Mouse (Mus musculus): ENCODE data around the gene Gm10273. TPM values are rescaled to one million over a fixed set of nuclear protein-coding genes. Genes with fewer than 3 reads are reported as not detected.
"Not testable (repeated sequence)": the region's sequence is repeated elsewhere in the genome, so short reads cannot be mapped to it uniquely, and the experiment has no call there.

Gene Gm10273
- polyA plus RNA-seq, 1 experiment from 2014 or later = 3.5 TPM

- Histone ChIP-seq H3K4me1 (ENCODE audit: control insufficient read depth, insufficient read depth, low read length) (no peaks in the 10 kb centered on the region), H3K36me3 (ENCODE audit: control insufficient read depth, insufficient read depth, low read length) (no peaks in the 10 kb centered on the region), H3K4me2 (replicated peaks; ENCODE audit: low read depth, low read length) (no peak overlapping the region), H3K9ac (replicated peaks; ENCODE audit: low read depth, low read length) (no peak overlapping the region), H3K27ac (ENCODE audit: low read length) (no peak overlapping the region), H3K9me3 (ENCODE audit: control insufficient read depth, low read depth, low read length) (no peaks in the 10 kb centered on the region), H3K4me3 (ENCODE audit: low read depth, low read length) (no peak overlapping the region), H3K27me3 (ENCODE audit: control insufficient read depth, insufficient read depth, low read length) (no peaks in the 10 kb centered on the region)
- ATAC-seq (ENCODE audit: insufficient number of reproducible peaks, insufficient read depth, low FRiP score, low read depth) = no peak
- 49% methylated on average over 2 of the region's 2 CpGs for WGBS
Measured at GRCm38 (mm10) chr10:59380411-59380821, 15.0 kb upstream of the Gm10273 start.

- H3K4me2 ChIP-seq (replicated peaks; ENCODE audit: low read depth, low read length); H3K4me3 ChIP-seq (ENCODE audit: low read depth, low read length); H3K9me3 ChIP-seq (ENCODE audit: control insufficient read depth, low read depth, low read length); H3K4me1 ChIP-seq (ENCODE audit: control insufficient read depth, insufficient read depth, low read length); H3K9ac ChIP-seq (replicated peaks; ENCODE audit: low read depth, low read length); H3K36me3 ChIP-seq (ENCODE audit: control insufficient read depth, insufficient read depth, low read length); ATAC-seq (ENCODE audit: insufficient number of reproducible peaks, insufficient read depth, low FRiP score, low read depth); H3K27ac ChIP-seq (ENCODE audit: low read length); H3K27me3 ChIP-seq (ENCODE audit: control insufficient read depth, insufficient read depth, low read length): not testable (repeated sequence)
- WGBS = 90% methylated on average over 5 of the region's 10 CpGs
Measured at GRCm38 (mm10) chr10:59381563-59381962, 13.9 kb upstream of the Gm10273 start.

GRCm38 (mm10) chr10:59386951-59387350 is 8.5 kb upstream of the Gm10273 start:
- H3K9ac ChIP-seq (replicated peaks; ENCODE audit: low read depth, low read length) = no peak overlapping the region
- no peak for ATAC-seq (ENCODE audit: insufficient number of reproducible peaks, insufficient read depth, low FRiP score, low read depth)
- no peaks in the 10 kb centered on the region for H3K36me3 ChIP-seq (ENCODE audit: control insufficient read depth, insufficient read depth, low read length)
- no peak overlapping the region for H3K4me2 ChIP-seq (replicated peaks; ENCODE audit: low read depth, low read length)
- no peaks in the 10 kb centered on the region for H3K27me3 ChIP-seq (ENCODE audit: control insufficient read depth, insufficient read depth, low read length)
- peaks cover 11% of the 10 kb centered on the region; the same call in 1 of the 2 replicates for H3K9me3 ChIP-seq (ENCODE audit: control insufficient read depth, low read depth, low read length)
- 92% methylated on average over 7 of the region's 8 CpGs for WGBS
- H3K4me3 ChIP-seq (ENCODE audit: low read depth, low read length) = no peak overlapping the region
- H3K4me1 ChIP-seq (ENCODE audit: control insufficient read depth, insufficient read depth, low read length) = no peaks in the 10 kb centered on the region
- no peak overlapping the region for H3K27ac ChIP-seq (ENCODE audit: low read length)

DNA sequence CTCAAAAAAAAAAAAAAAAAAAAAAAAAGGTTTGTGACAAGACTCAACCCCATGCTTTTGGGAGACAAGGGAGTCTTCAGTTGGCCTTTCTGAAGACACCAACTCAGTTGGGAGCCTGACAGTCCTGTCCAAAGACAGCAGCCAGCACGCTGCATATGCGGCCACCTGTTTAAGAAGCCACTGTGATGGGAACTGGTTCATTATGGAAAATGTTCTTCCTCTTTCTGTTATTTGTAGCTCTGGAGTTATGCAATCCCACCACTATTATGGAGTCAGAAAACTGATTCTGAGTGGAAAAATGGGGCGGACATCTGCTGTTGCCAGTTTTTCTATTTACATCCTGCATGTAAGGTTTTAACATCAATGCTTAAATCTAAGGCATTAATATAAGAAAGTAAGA is 5.8 kb upstream of the Gm10273 start:
- Histone ChIP-seq H3K4me3 (ENCODE audit: low read depth, low read length) (no peak overlapping the region), H3K27ac (ENCODE audit: low read length) (no peak overlapping the region), H3K9ac (replicated peaks; ENCODE audit: low read depth, low read length) (no peak overlapping the region), H3K9me3 (ENCODE audit: control insufficient read depth, low read depth, low read length) (peaks cover 11% of the 10 kb centered on the region; the same call in 1 of the 2 replicates), H3K4me2 (replicated peaks; ENCODE audit: low read depth, low read length) (no peak overlapping the region), H3K27me3 (ENCODE audit: control insufficient read depth, insufficient read depth, low read length) (no peaks in the 10 kb centered on the region), H3K36me3 (ENCODE audit: control insufficient read depth, insufficient read depth, low read length) (no peaks in the 10 kb centered on the region), H3K4me1 (ENCODE audit: control insufficient read depth, insufficient read depth, low read length) (no peaks in the 10 kb centered on the region)
- ATAC-seq (ENCODE audit: insufficient number of reproducible peaks, insufficient read depth, low FRiP score, low read depth) = no peak
- WGBS = 96% methylated on average over 3 of the region's 3 CpGs

DNA sequence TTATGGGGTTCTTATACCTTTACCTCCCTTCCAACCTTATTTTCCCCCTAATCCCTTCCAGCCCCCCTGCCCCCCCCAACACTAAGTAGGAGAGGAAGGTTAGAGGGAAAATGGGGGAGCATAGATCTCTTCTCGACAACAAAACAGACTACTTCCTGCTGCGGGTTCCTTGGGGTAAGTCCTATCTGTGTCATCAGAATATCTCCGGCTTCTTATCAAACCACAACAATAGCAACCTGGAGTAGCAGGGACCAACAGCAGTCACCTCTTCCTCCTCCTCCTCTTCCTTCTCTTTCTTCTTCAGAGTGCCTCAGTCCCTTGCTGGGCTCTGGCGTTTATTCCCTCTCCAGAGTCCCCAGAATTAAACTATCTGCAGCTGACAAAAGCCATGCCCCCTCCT is 3.5 kb upstream of the Gm10273 start:
- Histone ChIP-seq H3K27ac (ENCODE audit: low read length) (no peak overlapping the region), H3K4me3 (ENCODE audit: low read depth, low read length) (no peak overlapping the region), H3K36me3 (ENCODE audit: control insufficient read depth, insufficient read depth, low read length) (no peaks in the 10 kb centered on the region), H3K9ac (replicated peaks; ENCODE audit: low read depth, low read length) (no peak overlapping the region), H3K4me2 (replicated peaks; ENCODE audit: low read depth, low read length) (no peak overlapping the region), H3K4me1 (ENCODE audit: control insufficient read depth, insufficient read depth, low read length) (no peaks in the 10 kb centered on the region), H3K9me3 (ENCODE audit: control insufficient read depth, low read depth, low read length) (peaks cover 11% of the 10 kb centered on the region; the same call in 1 of the 2 replicates), H3K27me3 (ENCODE audit: control insufficient read depth, insufficient read depth, low read length) (no peaks in the 10 kb centered on the region)
- WGBS = 55% methylated on average over 4 of the region's 4 CpGs
- no peak for ATAC-seq (ENCODE audit: insufficient number of reproducible peaks, insufficient read depth, low FRiP score, low read depth)

DNA sequence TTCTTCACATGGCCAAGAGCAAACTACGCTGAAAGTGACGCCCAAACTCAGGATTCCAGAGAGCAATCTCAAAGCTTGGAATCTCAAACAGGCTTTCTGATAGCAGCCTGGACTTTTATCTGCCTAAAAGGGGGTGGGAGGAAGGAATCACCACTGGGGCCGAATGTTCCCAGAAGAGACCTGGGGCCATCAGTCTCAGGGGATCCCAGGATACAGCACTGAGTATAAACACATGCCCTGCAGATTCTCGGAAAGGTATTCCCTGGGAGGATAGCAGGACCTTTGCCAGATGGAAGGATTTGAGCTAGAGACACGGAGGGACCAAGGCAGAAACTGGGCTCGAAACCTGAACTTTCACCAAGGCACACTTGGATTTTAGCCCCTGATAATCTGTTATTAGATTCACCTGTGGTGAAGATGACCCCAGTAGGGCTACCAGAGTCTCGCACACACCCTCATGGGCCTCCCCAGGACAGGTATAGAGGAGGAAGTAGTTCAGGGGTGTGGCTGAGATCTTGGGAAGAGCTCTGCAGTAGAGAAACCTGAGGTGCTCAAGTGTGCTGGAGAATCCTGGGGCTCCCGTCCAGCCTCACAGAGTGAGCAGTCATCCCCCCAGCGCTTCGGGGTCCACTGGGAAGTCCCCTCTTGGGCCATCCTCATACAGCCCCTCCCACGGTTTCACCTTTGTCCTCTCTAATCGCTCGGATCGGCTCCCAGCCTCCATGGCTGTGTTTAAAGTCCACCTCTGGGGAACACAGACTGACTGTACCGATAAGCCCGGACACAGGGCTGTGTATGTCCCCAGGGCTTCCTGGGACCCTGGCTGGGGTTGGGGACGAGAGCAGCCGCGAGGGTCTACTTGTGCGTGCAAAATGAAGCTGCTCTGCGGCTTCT is 7.7 kb downstream of the Gm10273 start, which contains the start of gene Pla2g12b:
Gene Pla2g12b (plus strand): TSS at position 762 of the 894 bp plus-strand sequence.
- Histone ChIP-seq H3K4me3 (ENCODE audit: low read depth, low read length) (no peak within 1 kb of the TSS), H3K9ac (replicated peaks; ENCODE audit: low read depth, low read length) (no peak within 1 kb of the TSS), H3K27me3 (ENCODE audit: control insufficient read depth, insufficient read depth, low read length) (no peaks in the 10 kb centered on the region), H3K4me2 (replicated peaks; ENCODE audit: low read depth, low read length) (0 out of 2 replicates have a peak within 1 kb of the TSS, but pooled peaks have one; percentile 3), H3K9me3 (ENCODE audit: control insufficient read depth, low read depth, low read length) (no peaks in the 10 kb centered on the region), H3K36me3 (ENCODE audit: control insufficient read depth, insufficient read depth, low read length) (no peaks in the 10 kb centered on the region), H3K27ac (ENCODE audit: low read length) (no peak within 1 kb of the TSS; the same call in 1 of the 2 replicates), H3K4me1 (ENCODE audit: control insufficient read depth, insufficient read depth, low read length) (no peaks in the 10 kb centered on the region)
- 57% methylated on average over 21 of the region's 21 CpGs for WGBS
- peak; percentile 69 for ATAC-seq (ENCODE audit: insufficient number of reproducible peaks, insufficient read depth, low FRiP score, low read depth)

- Histone ChIP-seq H3K4me1 (ENCODE audit: control insufficient read depth, insufficient read depth, low read length) (no peaks in the 10 kb centered on the region), H3K9me3 (ENCODE audit: control insufficient read depth, low read depth, low read length) (no peaks in the 10 kb centered on the region), H3K4me3 (ENCODE audit: low read depth, low read length) (no peak overlapping the region), H3K9ac (replicated peaks; ENCODE audit: low read depth, low read length) (no peak overlapping the region), H3K36me3 (ENCODE audit: control insufficient read depth, insufficient read depth, low read length) (no peaks in the 10 kb centered on the region), H3K4me2 (replicated peaks; ENCODE audit: low read depth, low read length) (0 out of 2 replicates have a peak overlapping the region, but pooled peaks have one; percentile 3), H3K27me3 (ENCODE audit: control insufficient read depth, insufficient read depth, low read length) (no peaks in the 10 kb centered on the region), H3K27ac (ENCODE audit: low read length) (no peak overlapping the region)
- no peak for ATAC-seq (ENCODE audit: insufficient number of reproducible peaks, insufficient read depth, low FRiP score, low read depth)
- WGBS = 65% methylated on average over 10 of the region's 10 CpGs
Measured at GRCm38 (mm10) chr10:59403793-59404149, 8.3 kb downstream of the Gm10273 start.

- Histone ChIP-seq H3K9ac (replicated peaks; ENCODE audit: low read depth, low read length) (no peak overlapping the region), H3K36me3 (ENCODE audit: control insufficient read depth, insufficient read depth, low read length) (no peaks in the 10 kb centered on the region), H3K4me2 (replicated peaks; ENCODE audit: low read depth, low read length) (no peak overlapping the region), H3K9me3 (ENCODE audit: control insufficient read depth, low read depth, low read length) (no peaks in the 10 kb centered on the region), H3K27me3 (ENCODE audit: control insufficient read depth, insufficient read depth, low read length) (no peaks in the 10 kb centered on the region), H3K27ac (ENCODE audit: low read length) (no peak overlapping the region), H3K4me1 (ENCODE audit: control insufficient read depth, insufficient read depth, low read length) (no peaks in the 10 kb centered on the region), H3K4me3 (ENCODE audit: low read depth, low read length) (no peak overlapping the region)
- WGBS = 49% methylated on average over 6 of the region's 6 CpGs
- no peak for ATAC-seq (ENCODE audit: insufficient number of reproducible peaks, insufficient read depth, low FRiP score, low read depth)
Measured at GRCm38 (mm10) chr10:59408499-59408898, 13.1 kb downstream of the Gm10273 start.

All from stomach, embryonic 14.5 days (tissue).